Mouse (Mus musculus): ENCODE measurements around the gene Vpreb3. TPM values are rescaled to one million over a fixed set of nuclear protein-coding genes. Genes with fewer than 3 reads are reported as not detected.

Vpreb3 gene
- total RNA-seq (2017), result not detected in 2 replicates

GRCm38 (mm10) chr10:75942736-75943477, at the start of gene Vpreb3:
Gene Vpreb3, plus strand, starts transcription at chr10:75943057.
- ATAC-seq (replicated peaks; ENCODE audit: low read depth, poor library complexity, severe bottlenecking), result peak; percentile 53; the same call in 1 of the 2 replicates

- ATAC-seq (replicated peaks; ENCODE audit: low read depth, poor library complexity, severe bottlenecking), result peak; percentile 98
Observed at GRCm38 (mm10) chr10:75893089-75893750, 49.6 kb upstream of the Vpreb3 start, which contains the start of gene Derl3. Gene Derl3, plus strand, starts transcription at chr10:75893413.

- no peak for ATAC-seq (replicated peaks; ENCODE audit: low read depth, poor library complexity, severe bottlenecking)
Observed at GRCm38 (mm10) chr10:75894601-75895000, 48.3 kb upstream of the Vpreb3 start.

- ATAC-seq (replicated peaks; ENCODE audit: low read depth, poor library complexity, severe bottlenecking), result no peak
Observed at GRCm38 (mm10) chr10:75895730-75896129, 47.1 kb upstream of the Vpreb3 start.

GRCm38 (mm10) chr10:75896208-75896607, 46.6 kb upstream of the Vpreb3 start:
- no peak for ATAC-seq (replicated peaks; ENCODE audit: low read depth, poor library complexity, severe bottlenecking)

- no peak for ATAC-seq (replicated peaks; ENCODE audit: low read depth, poor library complexity, severe bottlenecking)
Observed at GRCm38 (mm10) chr10:75897373-75897772, 45.5 kb upstream of the Vpreb3 start.

- no peak for ATAC-seq (replicated peaks; ENCODE audit: low read depth, poor library complexity, severe bottlenecking)
Observed at GRCm38 (mm10) chr10:75898039-75898564, 44.8 kb upstream of the Vpreb3 start.

GRCm38 (mm10) chr10:75898846-75899245, 44.0 kb upstream of the Vpreb3 start:
- ATAC-seq (replicated peaks; ENCODE audit: low read depth, poor library complexity, severe bottlenecking), result no peak

- no peak for ATAC-seq (replicated peaks; ENCODE audit: low read depth, poor library complexity, severe bottlenecking)
Observed at GRCm38 (mm10) chr10:75904391-75904790, 38.5 kb upstream of the Vpreb3 start.

GRCm38 (mm10) chr10:75906882-75907281, 36.0 kb upstream of the Vpreb3 start:
- no peak for ATAC-seq (replicated peaks; ENCODE audit: low read depth, poor library complexity, severe bottlenecking)

GRCm38 (mm10) chr10:75910698-75911097, 32.2 kb upstream of the Vpreb3 start:
- no peak for ATAC-seq (replicated peaks; ENCODE audit: low read depth, poor library complexity, severe bottlenecking)

- no peak for ATAC-seq (replicated peaks; ENCODE audit: low read depth, poor library complexity, severe bottlenecking)
Observed at GRCm38 (mm10) chr10:75913013-75913589, 29.8 kb upstream of the Vpreb3 start.

- ATAC-seq (replicated peaks; ENCODE audit: low read depth, poor library complexity, severe bottlenecking), result no peak
Observed at GRCm38 (mm10) chr10:75915557-75915956, 27.3 kb upstream of the Vpreb3 start.

- ATAC-seq (replicated peaks; ENCODE audit: low read depth, poor library complexity, severe bottlenecking), result no peak
Observed at GRCm38 (mm10) chr10:75916840-75917239, 26.0 kb upstream of the Vpreb3 start.

GRCm38 (mm10) chr10:75919026-75919425, 23.8 kb upstream of the Vpreb3 start:
- ATAC-seq (replicated peaks; ENCODE audit: low read depth, poor library complexity, severe bottlenecking), result no peak

- ATAC-seq (replicated peaks; ENCODE audit: low read depth, poor library complexity, severe bottlenecking), result peak; percentile 81
Observed at GRCm38 (mm10) chr10:75921026-75921725, 21.7 kb upstream of the Vpreb3 start, which contains the start of gene Smarcb1. Gene Smarcb1, minus strand, starts transcription at chr10:75921617.

- 0 out of 2 replicates have a peak, but pooled peaks have one; percentile 16 for ATAC-seq (replicated peaks; ENCODE audit: low read depth, poor library complexity, severe bottlenecking)
Observed at GRCm38 (mm10) chr10:75921726-75922560, 20.9 kb upstream of the Vpreb3 start.

GRCm38 (mm10) chr10:75924324-75924723, 18.5 kb upstream of the Vpreb3 start:
- ATAC-seq (replicated peaks; ENCODE audit: low read depth, poor library complexity, severe bottlenecking), result no peak

GRCm38 (mm10) chr10:75926396-75926795, 16.5 kb upstream of the Vpreb3 start:
- ATAC-seq (replicated peaks; ENCODE audit: low read depth, poor library complexity, severe bottlenecking), result peak; percentile 20; the same call in 1 of the 2 replicates
